In the genomic region with DNA sequence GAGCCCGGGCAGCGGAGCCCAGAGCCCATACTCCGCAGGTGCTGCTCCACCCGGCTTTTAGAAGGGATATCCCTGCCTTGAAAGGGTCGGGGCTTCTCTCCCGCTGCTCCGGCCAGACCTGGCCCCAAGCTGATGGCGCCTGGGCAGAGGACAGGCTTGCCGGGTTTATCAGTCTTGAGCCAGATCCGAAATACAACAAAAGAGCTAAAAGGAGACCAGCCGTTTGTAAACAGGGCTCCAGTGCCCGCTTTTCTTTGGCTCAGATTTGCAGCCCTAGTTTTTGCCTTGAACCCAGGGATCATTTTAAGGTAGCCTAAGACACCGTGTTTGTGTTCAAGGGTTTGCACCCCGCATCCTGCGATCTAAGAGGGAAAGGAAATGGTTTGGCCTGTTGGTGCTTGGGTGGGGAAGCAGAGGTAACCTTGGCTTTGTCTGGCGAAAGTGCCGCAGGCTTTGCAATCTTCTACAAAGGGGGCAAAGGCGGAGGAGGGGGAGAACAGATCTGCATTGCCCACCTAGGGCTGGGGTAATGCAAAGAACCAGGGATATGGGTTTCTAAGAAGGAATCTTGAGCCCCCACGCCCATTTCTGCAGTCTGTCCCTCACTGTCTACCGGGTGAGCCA, we compare ENCODE assay signal across 18 mouse cellular contexts. TPM values are rescaled to one million over a fixed set of nuclear protein-coding genes. Genes with fewer than 3 reads are reported as not detected.
DNase-seq lines count a peak whose midpoint lies in the region; ATAC-seq and TF ChIP-seq lines count a peak whose summit lies in the region.
"Had no signal": no experiment of that assay in that cellular context is flagged by ENCODE, and none has a peak within 500 bp of the region (broad histone marks: within the 10 kb centered on the region; RNA-seq: fewer than 3 reads in every experiment).

No protein-coding gene starts in this region.

- peak; percentile 72 for DNase-seq in heart, adult 11 months
- no peak for DNase-seq in heart, postnatal 10 days
- peak; percentile 95 for DNase-seq in midbrain, embryonic 11.5 days (ENCODE audit: low spot score, missing footprints)
- DNase-seq in limb, embryonic 14.5 days (ENCODE audit: low spot score): no peak
- no peak for DNase-seq in retina, embryonic 14.5 days (ENCODE audit: low spot score)
- no peak for DNase-seq in thymus, postnatal 10 days (ENCODE audit: low spot score in 2 of 2)
- no peak for DNase-seq in urinary bladder, adult 18-20 months (ENCODE audit: low spot score in 2 of 2)
- DNase-seq: adrenal gland, adult 2 months; cerebellum, adult 8-10 months; liver, postnatal 0 days; thymus, postnatal 36 days had no signal

- intact Hi-C loops in heart, postnatal 10 days (cut with DNase I): no loop called here

- H3K9ac ChIP-seq in midbrain, embryonic 11.5 days (ENCODE audit: low read length): no peak overlapping the region
- H3K9ac ChIP-seq in midbrain, embryonic 16.5 days (ENCODE audit: low read depth, low read length): no peak overlapping the region
- peak overlapping the region; percentile 91 for H3K9ac ChIP-seq in limb, embryonic 14.5 days (ENCODE audit: low read depth, low read length, severe bottlenecking)
- H3K9ac ChIP-seq: liver, postnatal 0 days; midbrain, embryonic 15.5 days had no signal

- H3K4me3 ChIP-seq in midbrain, embryonic 11.5 days (ENCODE audit: low read depth, low read length): no peak overlapping the region
- H3K4me3 ChIP-seq in midbrain, embryonic 16.5 days (ENCODE audit: low read depth, low read length): no peak overlapping the region
- H3K4me3 ChIP-seq in limb, embryonic 14.5 days (replicated peaks; ENCODE audit: low read length): peak overlapping the region; percentile 74
- H3K4me3 ChIP-seq: midbrain, embryonic 15.5 days had no signal

- H3K36me3 ChIP-seq in midbrain, embryonic 11.5 days (ENCODE audit: control insufficient read depth, insufficient read depth, low read length): no peaks in the 10 kb centered on the region
- no peaks in the 10 kb centered on the region for H3K36me3 ChIP-seq in midbrain, embryonic 16.5 days (ENCODE audit: control insufficient read depth, insufficient read depth, low read length)
- peaks cover 20% of the 10 kb centered on the region for H3K36me3 ChIP-seq in limb, embryonic 14.5 days (ENCODE audit: control insufficient read depth, insufficient read depth, low read length)
- H3K36me3 ChIP-seq: midbrain, embryonic 15.5 days had no signal

- H3K9me3 ChIP-seq in midbrain, embryonic 11.5 days (ENCODE audit: control insufficient read depth, low read length): no peaks in the 10 kb centered on the region
- H3K9me3 ChIP-seq in midbrain, embryonic 16.5 days (replicated peaks; ENCODE audit: control insufficient read depth, low read length, poor library complexity, severe bottlenecking): no peaks in the 10 kb centered on the region
- H3K9me3 ChIP-seq in limb, embryonic 14.5 days (ENCODE audit: control insufficient read depth, low read length): no peaks in the 10 kb centered on the region
- H3K9me3 ChIP-seq: midbrain, embryonic 15.5 days had no signal

- no peak overlapping the region for H3K4me2 ChIP-seq in midbrain, embryonic 11.5 days
- H3K4me2 ChIP-seq in midbrain, embryonic 16.5 days (ENCODE audit: low read length): no peak overlapping the region
- H3K4me2 ChIP-seq in limb, embryonic 14.5 days (replicated peaks; ENCODE audit: low read depth, low read length, severe bottlenecking): peak overlapping the region; percentile 96
- H3K4me2 ChIP-seq: midbrain, embryonic 15.5 days had no signal

- WGBS in midbrain, embryonic 11.5 days: 1% methylated on average over 20 of the region's 20 CpGs
- 2% methylated on average over 20 of the region's 20 CpGs for WGBS in midbrain, embryonic 16.5 days
- 12% methylated on average over 20 of the region's 20 CpGs for WGBS in limb, embryonic 14.5 days

- no peak for TF ChIP-seq POLR2A in limb, embryonic 14.5 days (IDR thresholded peaks at IDR 0.05; ENCODE audit: borderline replicate concordance, extremely low read depth, insufficient read depth, insufficient read length)

- no peak for ATAC-seq in midbrain, embryonic 11.5 days (ENCODE audit: low FRiP score)
- ATAC-seq in midbrain, embryonic 16.5 days: no peak
- no peak for ATAC-seq in limb, embryonic 14.5 days (ENCODE audit: low FRiP score, low read depth)
- ATAC-seq: liver, postnatal 0 days; midbrain, embryonic 15.5 days had no signal

- H3K4me1 ChIP-seq in midbrain, embryonic 11.5 days (ENCODE audit: control insufficient read depth, insufficient read depth, low read length): peaks cover 7% of the 10 kb centered on the region; the same call in 1 of the 2 replicates
- H3K4me1 ChIP-seq in midbrain, embryonic 16.5 days (ENCODE audit: control insufficient read depth, insufficient read depth, low read length): peaks cover 2% of the 10 kb centered on the region; the same call in 1 of the 2 replicates
- peaks cover 38% of the 10 kb centered on the region for H3K4me1 ChIP-seq in limb, embryonic 14.5 days (ENCODE audit: control insufficient read depth, insufficient read depth, low read length)

- peaks cover 96% of the 10 kb centered on the region for H3K27me3 ChIP-seq in midbrain, embryonic 11.5 days (ENCODE audit: control insufficient read depth, insufficient read depth, low read length)
- H3K27me3 ChIP-seq in midbrain, embryonic 16.5 days (ENCODE audit: control insufficient read depth, insufficient read depth, low read depth, low read length): peaks cover 84% of the 10 kb centered on the region
- peaks cover 33% of the 10 kb centered on the region for H3K27me3 ChIP-seq in limb, embryonic 14.5 days (ENCODE audit: control insufficient read depth, insufficient read depth, low read length)

- H3K27ac ChIP-seq in midbrain, embryonic 11.5 days (ENCODE audit: low read depth, low read length): no peak overlapping the region
- H3K27ac ChIP-seq in midbrain, embryonic 16.5 days (ENCODE audit: low read length): no peak overlapping the region
- peak overlapping the region; percentile 75 for H3K27ac ChIP-seq in limb, embryonic 14.5 days (replicated peaks; ENCODE audit: low read depth, low read length)
- H3K27ac ChIP-seq: macrophage; midbrain, embryonic 15.5 days had no signal

RNA-seq across cellular contexts. Expression of gene Hoxd10, which starts 1.2 kb away (rescaled TPM):
- total RNA-seq in heart, postnatal 10 days (2021): not detected
- polyA plus RNA-seq in midbrain, embryonic 11.5 days (2014; fragmentation: Nextera tagmentation; extraction: Ambion mirVana): not detected in 2 replicates
- not detected in 2 replicates for polyA plus RNA-seq in midbrain, embryonic 16.5 days (2015; fragmentation: Nextera tagmentation; extraction: Ambion mirVana)
- 37.9 and 39.4 TPM in 2 replicates for polyA plus RNA-seq in limb, embryonic 14.5 days (2012; rRNA removed)
- polyA plus RNA-seq in limb, embryonic 14.5 days (2014; fragmentation: Nextera tagmentation; extraction: Ambion mirVana): 18.3 and 26.1 TPM in 2 replicates
- total RNA-seq: adrenal gland, adult 2 months; granulocyte monocyte progenitor cell, adult 5-6 weeks; left cerebral cortex, postnatal 14 days had no signal
- polyA plus RNA-seq: adrenal gland, adult 2 months; heart, postnatal 0 days; liver, postnatal 0 days; macrophage; midbrain, embryonic 15.5 days had no signal

RNA-seq across cellular contexts. Expression of gene Hoxd9, which starts 4.6 kb away (rescaled TPM):
- total RNA-seq in heart, postnatal 10 days (2021): under 1 TPM; 0.19 to 0.22 TPM
- polyA plus RNA-seq in midbrain, embryonic 11.5 days (2014; fragmentation: Nextera tagmentation; extraction: Ambion mirVana): not detected in 2 replicates
- not detected in 2 replicates for polyA plus RNA-seq in midbrain, embryonic 16.5 days (2015; fragmentation: Nextera tagmentation; extraction: Ambion mirVana)
- polyA plus RNA-seq in limb, embryonic 14.5 days (2012; rRNA removed): 19.6 and 25.7 TPM in 2 replicates
- polyA plus RNA-seq in limb, embryonic 14.5 days (2014; fragmentation: Nextera tagmentation; extraction: Ambion mirVana): 7.6 and 8.7 TPM in 2 replicates
- total RNA-seq: granulocyte monocyte progenitor cell, adult 5-6 weeks; left cerebral cortex, postnatal 14 days had no signal
- polyA plus RNA-seq: liver, postnatal 0 days; macrophage; midbrain, embryonic 15.5 days had no signal

RNA-seq across cellular contexts. Expression of gene Hoxd8, which starts 11.5 kb away (rescaled TPM):
- total RNA-seq in heart, postnatal 10 days (2021): 1 to 10 TPM; 1.9 to 2.5 TPM
- 0.11 TPM in 1 of 2 replicates, not detected in the other for polyA plus RNA-seq in midbrain, embryonic 11.5 days (2014; fragmentation: Nextera tagmentation; extraction: Ambion mirVana)
- not detected in 2 replicates for polyA plus RNA-seq in midbrain, embryonic 16.5 days (2015; fragmentation: Nextera tagmentation; extraction: Ambion mirVana)
- polyA plus RNA-seq in limb, embryonic 14.5 days (2012; rRNA removed): 12.7 and 13.1 TPM in 2 replicates
- 11.4 and 12.8 TPM in 2 replicates for polyA plus RNA-seq in limb, embryonic 14.5 days (2014; fragmentation: Nextera tagmentation; extraction: Ambion mirVana)
- total RNA-seq: granulocyte monocyte progenitor cell, adult 5-6 weeks; left cerebral cortex, postnatal 14 days had no signal
- polyA plus RNA-seq: liver, postnatal 0 days; macrophage had no signal

RNA-seq across cellular contexts. Expression of gene Hoxd11, which starts 13.6 kb away (rescaled TPM):
- not detected for total RNA-seq in heart, postnatal 10 days (2021)
- polyA plus RNA-seq in midbrain, embryonic 11.5 days (2014; fragmentation: Nextera tagmentation; extraction: Ambion mirVana): not detected in 2 replicates
- polyA plus RNA-seq in midbrain, embryonic 16.5 days (2015; fragmentation: Nextera tagmentation; extraction: Ambion mirVana): not detected in 2 replicates
- 40.0 and 60.8 TPM in 2 replicates for polyA plus RNA-seq in limb, embryonic 14.5 days (2012; rRNA removed)
- 21.4 and 30.0 TPM in 2 replicates for polyA plus RNA-seq in limb, embryonic 14.5 days (2014; fragmentation: Nextera tagmentation; extraction: Ambion mirVana)
- total RNA-seq: adrenal gland, adult 2 months; granulocyte monocyte progenitor cell, adult 5-6 weeks; left cerebral cortex, postnatal 14 days had no signal
- polyA plus RNA-seq: adrenal gland, adult 2 months; brain, embryonic 14.5 days; heart, postnatal 0 days; liver, postnatal 0 days; macrophage; midbrain, embryonic 15.5 days had no signal

RNA-seq across cellular contexts. Expression of gene Hoxd12, which starts 18.1 kb away (rescaled TPM):
- not detected for total RNA-seq in heart, postnatal 10 days (2021)
- not detected in 2 replicates for polyA plus RNA-seq in midbrain, embryonic 11.5 days (2014; fragmentation: Nextera tagmentation; extraction: Ambion mirVana)
- polyA plus RNA-seq in midbrain, embryonic 16.5 days (2015; fragmentation: Nextera tagmentation; extraction: Ambion mirVana): not detected in 2 replicates
- polyA plus RNA-seq in limb, embryonic 14.5 days (2012; rRNA removed): 43.3 and 58.3 TPM in 2 replicates
- 38.4 and 53.0 TPM in 2 replicates for polyA plus RNA-seq in limb, embryonic 14.5 days (2014; fragmentation: Nextera tagmentation; extraction: Ambion mirVana)
- total RNA-seq: adrenal gland, adult 2 months; granulocyte monocyte progenitor cell, adult 5-6 weeks; left cerebral cortex, postnatal 14 days had no signal
- polyA plus RNA-seq: adrenal gland, adult 2 months; brain, embryonic 14.5 days; heart, postnatal 0 days; liver, postnatal 0 days; macrophage; midbrain, embryonic 15.5 days had no signal

Comparison
In these comparisons a context has a peak if more than half of its experiments do, and no peak if none do; other contexts are left out.
1. DNase-seq: peak in heart, adult 11 months (single experiment) and midbrain, embryonic 11.5 days (single experiment); none in heart, postnatal 10 days (0 of 2), limb, embryonic 14.5 days (single experiment), retina, embryonic 14.5 days (single experiment), thymus, postnatal 10 days (0 of 2) and urinary bladder, adult 18-20 months (0 of 2).
2. RNA of gene Hoxd10, which starts 1.2 kb away (polyA plus RNA-seq): 18.3 to 39.4 TPM in limb, embryonic 14.5 days; not detected in midbrain, embryonic 11.5 days and not detected in midbrain, embryonic 16.5 days; every median in the first group is over 10 times any median in the second.
3. RNA of gene Hoxd8, which starts 11.5 kb away (polyA plus RNA-seq): 11.4 to 13.1 TPM in limb, embryonic 14.5 days; 0.11 TPM in midbrain, embryonic 11.5 days and not detected in midbrain, embryonic 16.5 days; every median in the first group is over 10 times any median in the second.